23 mouse cellular contexts compared by ENCODE assay signal in genomic region chr19:45438191-45438590, GRCm38 (mm10).
"Had no signal": no experiment of that assay in that cellular context is flagged by ENCODE, and none has a peak within 500 bp of the region (broad histone marks: within the 10 kb centered on the region; RNA-seq: fewer than 3 reads in every experiment).

No protein-coding gene starts in this region.

- H3K27ac ChIP-seq: heart, adult 2 months; heart, embryonic 13.5 days; heart, embryonic 15.5 days; hindbrain, embryonic 13.5 days; hindbrain, embryonic 15.5 days; hindbrain, postnatal 0 days; kidney, embryonic 15.5 days; kidney, postnatal 0 days; limb, embryonic 10.5 days; limb, embryonic 12.5 days had no signal

- H3K9ac ChIP-seq: forebrain, postnatal 0 days; heart, embryonic 13.5 days; heart, embryonic 15.5 days; hindbrain, embryonic 13.5 days; hindbrain, embryonic 15.5 days; kidney, embryonic 15.5 days; limb, embryonic 12.5 days had no signal

- H3K9me3 ChIP-seq: heart, embryonic 13.5 days; heart, embryonic 15.5 days; hindbrain, embryonic 13.5 days; hindbrain, embryonic 15.5 days; kidney, embryonic 15.5 days; limb, embryonic 10.5 days; limb, embryonic 12.5 days had no signal

- H3K4me2 ChIP-seq: heart, embryonic 11.5 days; heart, embryonic 13.5 days; heart, embryonic 15.5 days; hindbrain, embryonic 13.5 days; hindbrain, embryonic 15.5 days; kidney, embryonic 15.5 days; limb, embryonic 12.5 days; liver, embryonic 11.5 days had no signal

- H3K36me3 ChIP-seq: heart, embryonic 13.5 days; heart, embryonic 15.5 days; hindbrain, embryonic 13.5 days; hindbrain, embryonic 15.5 days; kidney, embryonic 15.5 days; limb, embryonic 10.5 days had no signal

- DNase-seq: forebrain, postnatal 0 days; gastrocnemius, postnatal 14 days; heart, adult 2 months; heart, postnatal 36 days; kidney, adult 11 months; kidney, adult 2 months; kidney, adult 9 months; kidney, postnatal 14 days; layer of hippocampus, adult 9-11 months; layer of hippocampus, postnatal 36 days; liver had no signal

- H3K4me3 ChIP-seq: heart, adult 2 months; heart, embryonic 13.5 days; heart, embryonic 15.5 days; hindbrain, embryonic 13.5 days; hindbrain, embryonic 15.5 days; kidney, embryonic 15.5 days; limb, embryonic 10.5 days; limb, embryonic 12.5 days had no signal

- ATAC-seq: forebrain, postnatal 0 days; hindbrain, postnatal 0 days; intestine, embryonic 16.5 days had no signal

- H3K27me3 ChIP-seq: heart, embryonic 13.5 days; heart, embryonic 15.5 days; hindbrain, embryonic 13.5 days; hindbrain, embryonic 15.5 days; kidney, embryonic 15.5 days; limb, embryonic 12.5 days had no signal
